Mouse (Mus musculus): ENCODE results near the gene Cdpf1. TPM values are rescaled to one million over a fixed set of nuclear protein-coding genes. Genes with fewer than 3 reads are reported as not detected.

The Cdpf1 gene
- total RNA-seq, 2 experiments from 2014 or later = 22.3 TPM

- no peak for DNase-seq (ENCODE audit: low spot score in 2 of 2)
Measured at GRCm38 (mm10) chr15:85768991-85769390, 42.5 kb downstream of the Cdpf1 start.

GRCm38 (mm10) chr15:85766677-85767076, 44.8 kb downstream of the Cdpf1 start:
- DNase-seq (ENCODE audit: low spot score in 2 of 2) = no peak

GRCm38 (mm10) chr15:85765022-85765421, 46.5 kb downstream of the Cdpf1 start:
- DNase-seq (ENCODE audit: low spot score in 2 of 2) = no peak

GRCm38 (mm10) chr15:85762761-85763160, 48.7 kb downstream of the Cdpf1 start:
- DNase-seq (ENCODE audit: low spot score in 2 of 2) = no peak

GRCm38 (mm10) chr15:85757768-85758167, 53.7 kb downstream of the Cdpf1 start:
- DNase-seq (ENCODE audit: low spot score in 2 of 2) = no peak

Other genes with a start within 250 kb of the Cdpf1 start
- 1 to 10 TPM in 1 of 2 experiments, under 1 TPM in 1; 0.40 to 1.8 TPM for gene Wnt7b, start 229.2 kb downstream of the Cdpf1 start, total RNA-seq (2021)
- gene Ppara, start 76.7 kb downstream of the Cdpf1 start, total RNA-seq (2021) = 10 to 100 TPM; 17.2 to 29.4 TPM
- gene Pkdrej, start 10.0 kb upstream of the Cdpf1 start, total RNA-seq (2021) = under 1 TPM; 0.45 to 0.48 TPM
- gene Ttc38, start 20.6 kb upstream of the Cdpf1 start, total RNA-seq (2021) = 10 to 100 TPM; 14.5 to 15.2 TPM
- 10 to 100 TPM in 1 of 2 experiments, 1 to 10 TPM in 1; 8.9 to 10.1 TPM for gene Gtse1, start 48.0 kb upstream of the Cdpf1 start, total RNA-seq (2021)
- 10 to 100 TPM; 50.2 to 51.1 TPM for gene Trmu, start 67.6 kb upstream of the Cdpf1 start, total RNA-seq (2021)
- 10 to 100 TPM; 11.0 to 14.8 TPM for gene Celsr1, start 222.1 kb upstream of the Cdpf1 start, total RNA-seq (2021)
- gene Gramd4, start 246.0 kb upstream of the Cdpf1 start, total RNA-seq (2021) = 10 to 100 TPM; 22.9 to 23.1 TPM